Mouse (Mus musculus) G1E (cell line): ENCODE results near the gene Tjap1. TPM values are rescaled to one million over a fixed set of nuclear protein-coding genes. Genes with fewer than 3 reads are reported as not detected.

Source experiments
- ATAC-seq: 2 replicates; pipeline ENCODE4 v1.8.0; 2016; ENCODE audit warnings: mild to moderate bottlenecking; ENCODE audit not compliant: insufficient number of reproducible peaks, poor library complexity, low FRiP score, severe bottlenecking; ENCODE audit errors: extremely low read depth
- DNase-seq: peaks from one replicate; pipeline ENCODE4 v3.0.0; 2012; ENCODE audit warnings: low spot score
- H3K27me3 ChIP-seq: 2 replicates; pipeline ENCODE4 v1.6.1; 2012; ENCODE audit warnings: mild to moderate bottlenecking, low read length, inconsistent platforms; ENCODE audit not compliant: insufficient read depth
- H3K36me3 ChIP-seq: replicated peaks from 2 replicates; pipeline ENCODE3; 2012; ENCODE audit warnings: mild to moderate bottlenecking, inconsistent platforms
- H3K4me1 ChIP-seq: 2 replicates; pipeline ENCODE4 v1.6.1; 2012; ENCODE audit warnings: low read depth, low read length, inconsistent platforms, mixed read lengths; ENCODE audit not compliant: insufficient read depth
- H3K4me3 ChIP-seq: 2 replicates; pipeline ENCODE4 v1.5.1; 2012; ENCODE audit warnings: low read depth, mild to moderate bottlenecking, inconsistent platforms, low read length, moderate library complexity, mixed read lengths
- H3K9me3 ChIP-seq: replicated peaks from 2 replicates; pipeline ENCODE4 v1.6.1; 2012; ENCODE audit warnings: inconsistent platforms
- CTCF ChIP-seq: IDR thresholded peaks from 2 replicates; pipeline ENCODE4 v1.5.1; 2012; ENCODE audit warnings: low read depth, low read length, inconsistent platforms, mixed read lengths
- GATA1 ChIP-seq: IDR thresholded peaks from 2 replicates; pipeline ENCODE4 v1.6.1; 2012; ENCODE audit warnings: borderline replicate concordance, low read length, inconsistent platforms, mixed read lengths
- GATA2 ChIP-seq: IDR thresholded peaks from 2 replicates; pipeline ENCODE4 v1.6.1; 2012; ENCODE audit warnings: low read depth, low read length, inconsistent platforms, borderline replicate concordance
- POLR2AphosphoS5 ChIP-seq: IDR thresholded peaks from 2 replicates; pipeline ENCODE4 v1.6.1; 2012; ENCODE audit warnings: low read depth, low read length, inconsistent platforms; ENCODE audit not compliant: insufficient replicate concordance
- TAL1 ChIP-seq: conservative IDR thresholded peaks from 2 replicates; pipeline ENCODE4 v1.6.1; 2012; ENCODE audit warnings: low read depth, low read length, inconsistent platforms, mixed read lengths
- polyA plus RNA-seq: library from polyadenylated mRNA; stranded (reverse); fragments of >175 nt; gene quantifications from 2 replicates; pipeline ENCODE4 v1.2.3, GENCODE M21; 2012
- total RNA-seq, 2 experiments: library from RNA; stranded (forward) in 1 of 2; stranded (reverse) in 1 of 2; fragments of 200-1000 nt in 1 of 2; fragments of >200 nt in 1 of 2; fragmentation: Nextera tagmentation in 1 of 2; gene quantifications; 2 replicates each; pipeline ENCODE4 v1.2.3; 2014 to 2017

The Tjap1 gene
- total and polyA plus RNA-seq, 3 experiments: 12.9 to 110 (median 48.1) TPM

DNA sequence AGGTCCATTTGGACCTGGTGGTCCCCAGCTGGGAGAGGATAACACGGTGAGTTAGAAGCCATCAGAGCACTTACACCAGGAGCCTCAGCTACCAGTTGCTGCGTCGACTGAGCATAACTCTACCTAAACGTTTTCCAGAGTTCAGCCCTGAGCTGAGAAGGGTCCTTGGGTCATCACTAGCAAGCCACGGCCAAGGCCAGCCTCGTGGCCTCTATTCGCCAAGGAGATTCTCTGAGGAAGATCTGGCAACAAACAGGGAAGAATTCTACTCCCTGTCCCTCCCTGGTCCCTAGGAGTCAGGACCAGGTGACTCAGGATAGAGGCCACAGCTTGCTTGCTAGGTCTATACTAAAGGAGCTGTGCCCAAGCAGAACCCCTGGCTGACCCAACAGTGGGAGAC lies 15.3 kb downstream of the Tjap1 start:
- no peaks in the 10 kb centered on the region for H3K9me3 ChIP-seq

DNA sequence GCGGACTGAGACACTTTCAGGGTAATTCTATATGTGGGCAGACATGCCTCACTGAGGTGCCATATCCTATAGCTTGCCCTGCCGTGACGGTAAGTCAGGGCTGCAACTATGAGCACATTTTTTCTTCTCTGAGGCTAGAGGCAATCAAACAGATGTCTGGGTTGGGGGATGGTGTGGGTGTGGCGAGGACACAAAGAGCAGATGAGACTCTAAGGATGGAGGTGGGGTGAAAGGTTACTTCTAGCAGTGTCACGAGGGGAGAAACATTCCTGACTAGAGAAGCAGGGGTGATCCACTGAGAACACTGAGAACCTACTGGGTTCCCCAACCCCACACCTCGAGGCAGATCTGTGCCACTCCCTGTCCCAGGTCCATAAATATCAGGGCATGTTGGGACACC lies 15.8 kb downstream of the Tjap1 start:
- no peak overlapping the region for H3K4me3 ChIP-seq
- H3K4me1 ChIP-seq: peaks cover 21% of the 10 kb centered on the region
- H3K27me3 ChIP-seq: no peaks in the 10 kb centered on the region
- DNase-seq (no peak), ATAC-seq (no peak)
- no peaks in the 10 kb centered on the region for H3K9me3 ChIP-seq
- TF ChIP-seq CTCF (no peak), TAL1 (no peak), POLR2AphosphoS5 (no peak), GATA2 (no peak), GATA1 (no peak)
- peaks cover 99% of the 10 kb centered on the region for H3K36me3 ChIP-seq

More for the DNA sequence above, 15.3 kb downstream of the Tjap1 start:
- ATAC-seq (no peak), DNase-seq (no peak)
- TF ChIP-seq GATA1 (no peak), POLR2AphosphoS5 (no peak)
- H3K27me3 ChIP-seq: no peaks in the 10 kb centered on the region
- H3K36me3 ChIP-seq: peaks cover 99% of the 10 kb centered on the region
- no peak overlapping the region for H3K4me3 ChIP-seq
- peaks cover 21% of the 10 kb centered on the region for H3K4me1 ChIP-seq

DNA sequence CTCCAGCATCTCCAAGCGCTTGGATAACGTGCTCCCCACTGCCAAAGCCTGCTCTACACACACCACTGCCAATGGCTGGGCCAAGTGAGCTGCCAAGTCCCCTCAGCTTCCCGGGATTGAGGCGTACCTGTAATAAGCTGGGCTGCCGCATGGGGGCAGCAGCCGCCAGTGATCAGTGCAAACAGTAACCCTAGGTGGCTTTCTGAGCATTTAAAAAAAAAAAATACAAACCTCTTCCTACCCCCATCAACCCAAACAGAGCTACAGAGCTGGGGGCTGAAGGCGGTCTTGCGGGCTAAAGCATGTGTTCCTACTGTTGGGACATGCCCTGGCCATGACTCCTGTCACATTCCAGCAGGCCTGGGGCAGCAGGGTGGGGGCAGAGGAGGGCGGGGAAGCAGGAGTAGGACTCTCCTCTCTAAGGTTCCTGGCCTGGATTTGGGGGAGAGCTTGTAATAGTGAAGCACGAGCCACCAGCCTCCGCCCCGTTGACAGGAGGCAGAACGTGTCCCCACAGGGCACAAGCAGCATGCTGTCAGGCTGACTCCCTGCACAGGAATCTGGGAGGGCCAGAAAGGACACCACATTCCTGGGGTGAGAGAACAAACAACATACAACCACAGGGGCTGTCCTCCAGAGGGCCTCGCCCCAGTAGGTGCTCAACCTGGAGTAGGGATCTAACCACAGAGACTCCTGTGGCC lies 16.8 kb downstream of the Tjap1 start:
- Histone ChIP-seq H3K4me1 (peaks cover 22% of the 10 kb centered on the region), H3K4me3 (no peak overlapping the region), H3K36me3 (peaks cover 99% of the 10 kb centered on the region), H3K9me3 (no peaks in the 10 kb centered on the region), H3K27me3 (no peaks in the 10 kb centered on the region)
- ATAC-seq (peak; percentile 40), DNase-seq (peak; percentile 63)
- TF ChIP-seq TAL1 (no peak), CTCF (peak; percentile 73)

DNA sequence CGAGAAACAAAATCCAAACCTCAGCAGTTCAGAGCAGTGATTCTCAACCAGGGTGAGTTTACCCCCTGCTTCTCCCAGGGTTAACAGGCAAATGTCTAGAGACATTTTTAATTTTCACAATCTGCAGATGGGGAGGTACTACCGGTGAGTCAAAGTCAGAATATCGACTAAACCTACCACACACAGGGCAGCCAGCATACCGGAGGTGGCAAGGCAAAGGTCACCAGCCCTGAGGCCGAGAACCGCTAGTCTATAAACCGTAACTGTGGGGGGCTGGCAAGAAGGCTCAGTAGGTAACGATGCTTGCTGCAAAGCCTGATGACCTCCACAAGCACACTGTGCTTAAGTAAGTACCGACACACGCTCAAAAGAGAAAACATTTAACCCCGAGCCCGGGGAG lies 17.3 kb downstream of the Tjap1 start:
- Histone ChIP-seq H3K9me3 (no peaks in the 10 kb centered on the region), H3K4me3 (no peak overlapping the region), H3K36me3 (peaks cover 99% of the 10 kb centered on the region), H3K27me3 (no peaks in the 10 kb centered on the region), H3K4me1 (peaks cover 28% of the 10 kb centered on the region)
- TF ChIP-seq CTCF (no peak), GATA2 (no peak), GATA1 (no peak), POLR2AphosphoS5 (no peak), TAL1 (no peak)
- ATAC-seq: no peak
- DNase-seq: no peak

DNA sequence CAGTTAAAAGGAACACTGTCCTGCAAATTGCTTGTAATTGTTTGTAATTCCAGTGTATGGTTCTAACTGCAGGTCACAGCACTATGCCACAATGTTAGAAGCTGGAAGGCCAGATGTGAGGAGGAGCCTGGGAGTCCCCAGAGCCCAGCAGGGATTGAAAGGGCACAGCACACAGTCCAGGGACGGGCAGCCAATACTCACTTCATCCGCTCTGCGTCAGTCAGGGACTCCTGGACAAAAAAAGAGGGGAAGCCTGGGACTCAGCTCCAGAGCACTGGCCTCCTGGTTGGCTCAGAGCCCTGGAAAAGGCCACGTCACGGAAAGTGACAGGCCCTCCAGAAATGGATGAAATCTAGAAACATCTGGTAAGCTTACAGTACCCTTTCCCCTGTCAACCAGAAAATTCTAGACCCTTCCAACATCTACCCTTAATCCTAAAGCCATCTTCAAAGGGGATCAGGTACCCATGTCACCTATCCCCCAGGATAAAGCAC lies 20.6 kb downstream of the Tjap1 start:
- Histone ChIP-seq H3K9me3 (no peaks in the 10 kb centered on the region), H3K27me3 (no peaks in the 10 kb centered on the region), H3K4me3 (no peak overlapping the region), H3K36me3 (peaks cover 100% of the 10 kb centered on the region), H3K4me1 (peaks cover 28% of the 10 kb centered on the region)
- TF ChIP-seq GATA1 (no peak), POLR2AphosphoS5 (no peak), CTCF (no peak), TAL1 (no peak), GATA2 (no peak)
- no peak for DNase-seq
- no peak for ATAC-seq

DNA sequence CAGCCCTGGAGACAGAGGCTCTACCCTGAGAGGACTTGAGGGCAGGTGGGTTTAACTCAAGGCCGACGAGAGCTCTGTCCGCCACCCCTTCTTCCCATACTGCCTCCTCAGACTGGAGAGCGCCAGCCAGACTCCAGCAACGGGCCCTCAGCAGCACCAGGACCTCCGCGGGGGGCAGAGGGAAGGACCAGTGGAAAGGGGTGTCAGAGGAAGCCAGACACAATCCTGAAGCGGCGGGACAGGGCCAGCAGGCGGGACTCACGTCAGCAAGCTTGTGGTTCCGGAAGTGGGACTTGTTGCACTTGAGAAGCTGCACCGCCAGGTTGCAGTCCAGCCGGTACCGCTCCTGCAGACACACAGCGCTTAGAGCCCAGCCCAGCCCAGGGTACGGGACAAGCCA lies 23.2 kb downstream of the Tjap1 start:
- TF ChIP-seq POLR2AphosphoS5: no peak
- no peak for TF ChIP-seq GATA1
- ATAC-seq: no peak
- peaks cover 25% of the 10 kb centered on the region for H3K4me1 ChIP-seq
- H3K27me3 ChIP-seq: peaks cover 2% of the 10 kb centered on the region; the same call in 1 of the 2 replicates
- peaks cover 94% of the 10 kb centered on the region for H3K36me3 ChIP-seq
- no peak overlapping the region for H3K4me3 ChIP-seq
- no peaks in the 10 kb centered on the region for H3K9me3 ChIP-seq
- DNase-seq: no peak
